Mouse (Mus musculus): Measurements from ENCODE around the gene Uqcr11.

The Uqcr11 gene

GRCm38 (mm10) chr10:80369995-80370747 is 36.5 kb downstream of the Uqcr11 start:
- H3K4me3 ChIP-seq (replicated peaks; ENCODE audit: low read length) = no peak overlapping the region; the same call in 1 of the 2 replicates
- no peaks in the 10 kb centered on the region for H3K36me3 ChIP-seq (ENCODE audit: insufficient read depth, low read length)
- H3K27me3 ChIP-seq (ENCODE audit: insufficient read depth, low read length) = peaks cover 42% of the 10 kb centered on the region
- TF ChIP-seq NANOG (IDR thresholded peaks at IDR 0.05; ENCODE audit: borderline replicate concordance, low read length) = no peak
- TF ChIP-seq CTCF (conservative IDR thresholded peaks at IDR 0.05; ENCODE audit: low read length) = peak; percentile 57
- no peak for TF ChIP-seq POU5F1 (IDR thresholded peaks at IDR 0.05; ENCODE audit: borderline replicate concordance, low read length)
- peaks cover 3% of the 10 kb centered on the region; the same call in 1 of the 2 replicates for H3K9me3 ChIP-seq (ENCODE audit: low read length)
- peaks cover 40% of the 10 kb centered on the region for H3K4me1 ChIP-seq (replicated peaks; ENCODE audit: low read depth, low read length)

GRCm38 (mm10) chr10:80368392-80368791 is 38.2 kb downstream of the Uqcr11 start:
- Histone ChIP-seq H3K4me3 (replicated peaks; ENCODE audit: low read length) (no peak overlapping the region), H3K4me1 (replicated peaks; ENCODE audit: low read depth, low read length) (peaks cover 40% of the 10 kb centered on the region), H3K27me3 (ENCODE audit: insufficient read depth, low read length) (peaks cover 56% of the 10 kb centered on the region), H3K36me3 (ENCODE audit: insufficient read depth, low read length) (no peaks in the 10 kb centered on the region), H3K9me3 (ENCODE audit: low read length) (peaks cover 3% of the 10 kb centered on the region; the same call in 1 of the 2 replicates)
- TF ChIP-seq POU5F1 (IDR thresholded peaks at IDR 0.05; ENCODE audit: borderline replicate concordance, low read length) (no peak), CTCF (conservative IDR thresholded peaks at IDR 0.05; ENCODE audit: low read length) (no peak), NANOG (IDR thresholded peaks at IDR 0.05; ENCODE audit: borderline replicate concordance, low read length) (no peak)

- H3K4me3 ChIP-seq (replicated peaks; ENCODE audit: low read length) = no peak overlapping the region
- peaks cover 54% of the 10 kb centered on the region for H3K27me3 ChIP-seq (ENCODE audit: insufficient read depth, low read length)
- peaks cover 3% of the 10 kb centered on the region; the same call in 1 of the 2 replicates for H3K9me3 ChIP-seq (ENCODE audit: low read length)
- H3K36me3 ChIP-seq (ENCODE audit: insufficient read depth, low read length) = no peaks in the 10 kb centered on the region
- no peak for TF ChIP-seq CTCF (conservative IDR thresholded peaks at IDR 0.05; ENCODE audit: low read length)
- no peak for TF ChIP-seq NANOG (IDR thresholded peaks at IDR 0.05; ENCODE audit: borderline replicate concordance, low read length)
- TF ChIP-seq POU5F1 (IDR thresholded peaks at IDR 0.05; ENCODE audit: borderline replicate concordance, low read length) = no peak
- H3K4me1 ChIP-seq (replicated peaks; ENCODE audit: low read depth, low read length) = peaks cover 40% of the 10 kb centered on the region
These were observed 38.7 kb downstream of the Uqcr11 start for GRCm38 (mm10) chr10:80367954-80368353.

GRCm38 (mm10) chr10:80365736-80366135 is 40.9 kb downstream of the Uqcr11 start:
- Histone ChIP-seq H3K9me3 (ENCODE audit: low read length) (peaks cover 3% of the 10 kb centered on the region; the same call in 1 of the 2 replicates), H3K4me3 (replicated peaks; ENCODE audit: low read length) (no peak overlapping the region), H3K36me3 (ENCODE audit: insufficient read depth, low read length) (no peaks in the 10 kb centered on the region), H3K27me3 (ENCODE audit: insufficient read depth, low read length) (peaks cover 51% of the 10 kb centered on the region), H3K4me1 (replicated peaks; ENCODE audit: low read depth, low read length) (peaks cover 23% of the 10 kb centered on the region; the same call in 1 of the 2 replicates)
- no peak for TF ChIP-seq NANOG (IDR thresholded peaks at IDR 0.05; ENCODE audit: borderline replicate concordance, low read length)
- no peak for TF ChIP-seq POU5F1 (IDR thresholded peaks at IDR 0.05; ENCODE audit: borderline replicate concordance, low read length)
- TF ChIP-seq CTCF (conservative IDR thresholded peaks at IDR 0.05; ENCODE audit: low read length) = no peak

GRCm38 (mm10) chr10:80363734-80364133 is 42.9 kb downstream of the Uqcr11 start:
- no peaks in the 10 kb centered on the region for H3K36me3 ChIP-seq (ENCODE audit: insufficient read depth, low read length)
- H3K4me1 ChIP-seq (replicated peaks; ENCODE audit: low read depth, low read length) = peaks cover 11% of the 10 kb centered on the region; the same call in 1 of the 2 replicates
- TF ChIP-seq CTCF (conservative IDR thresholded peaks at IDR 0.05; ENCODE audit: low read length) (no peak), POU5F1 (IDR thresholded peaks at IDR 0.05; ENCODE audit: borderline replicate concordance, low read length) (no peak), NANOG (IDR thresholded peaks at IDR 0.05; ENCODE audit: borderline replicate concordance, low read length) (no peak)
- peaks cover 58% of the 10 kb centered on the region for H3K27me3 ChIP-seq (ENCODE audit: insufficient read depth, low read length)
- peaks cover 3% of the 10 kb centered on the region; the same call in 1 of the 2 replicates for H3K9me3 ChIP-seq (ENCODE audit: low read length)
- H3K4me3 ChIP-seq (replicated peaks; ENCODE audit: low read length) = no peak overlapping the region

GRCm38 (mm10) chr10:80357994-80358639 is 48.5 kb downstream of the Uqcr11 start:
- Histone ChIP-seq H3K4me1 (replicated peaks; ENCODE audit: low read depth, low read length) (peaks cover 40% of the 10 kb centered on the region), H3K27me3 (ENCODE audit: insufficient read depth, low read length) (peaks cover 72% of the 10 kb centered on the region), H3K4me3 (replicated peaks; ENCODE audit: low read length) (peak overlapping the region; percentile 60), H3K36me3 (ENCODE audit: insufficient read depth, low read length) (no peaks in the 10 kb centered on the region), H3K9me3 (ENCODE audit: low read length) (no peaks in the 10 kb centered on the region)
- TF ChIP-seq POU5F1 (IDR thresholded peaks at IDR 0.05; ENCODE audit: borderline replicate concordance, low read length) = no peak
- no peak for TF ChIP-seq NANOG (IDR thresholded peaks at IDR 0.05; ENCODE audit: borderline replicate concordance, low read length)
- TF ChIP-seq CTCF (conservative IDR thresholded peaks at IDR 0.05; ENCODE audit: low read length) = no peak

GRCm38 (mm10) chr10:80357336-80357735 is 49.3 kb downstream of the Uqcr11 start:
- peak overlapping the region; percentile 85 for H3K4me3 ChIP-seq (replicated peaks; ENCODE audit: low read length)
- H3K9me3 ChIP-seq (ENCODE audit: low read length) = no peaks in the 10 kb centered on the region
- no peaks in the 10 kb centered on the region for H3K36me3 ChIP-seq (ENCODE audit: insufficient read depth, low read length)
- TF ChIP-seq CTCF (conservative IDR thresholded peaks at IDR 0.05; ENCODE audit: low read length) (no peak), POU5F1 (IDR thresholded peaks at IDR 0.05; ENCODE audit: borderline replicate concordance, low read length) (no peak), NANOG (IDR thresholded peaks at IDR 0.05; ENCODE audit: borderline replicate concordance, low read length) (no peak)
- peaks cover 75% of the 10 kb centered on the region for H3K27me3 ChIP-seq (ENCODE audit: insufficient read depth, low read length)
- H3K4me1 ChIP-seq (replicated peaks; ENCODE audit: low read depth, low read length) = peaks cover 48% of the 10 kb centered on the region

- TF ChIP-seq NANOG (IDR thresholded peaks at IDR 0.05; ENCODE audit: borderline replicate concordance, low read length) (no peak), CTCF (conservative IDR thresholded peaks at IDR 0.05; ENCODE audit: low read length) (no peak), POU5F1 (IDR thresholded peaks at IDR 0.05; ENCODE audit: borderline replicate concordance, low read length) (no peak)
- no peaks in the 10 kb centered on the region for H3K36me3 ChIP-seq (ENCODE audit: insufficient read depth, low read length)
- peak overlapping the region; percentile 85 for H3K4me3 ChIP-seq (replicated peaks; ENCODE audit: low read length)
- peaks cover 80% of the 10 kb centered on the region for H3K27me3 ChIP-seq (ENCODE audit: insufficient read depth, low read length)
- peaks cover 54% of the 10 kb centered on the region for H3K4me1 ChIP-seq (replicated peaks; ENCODE audit: low read depth, low read length)
- no peaks in the 10 kb centered on the region for H3K9me3 ChIP-seq (ENCODE audit: low read length)
These were observed 49.9 kb downstream of the Uqcr11 start for GRCm38 (mm10) chr10:80356737-80357136.

All from E14TG2a.4 (cell line).